Mouse (Mus musculus): ENCODE results near the gene Adap1.

Adap1 gene

DNA sequence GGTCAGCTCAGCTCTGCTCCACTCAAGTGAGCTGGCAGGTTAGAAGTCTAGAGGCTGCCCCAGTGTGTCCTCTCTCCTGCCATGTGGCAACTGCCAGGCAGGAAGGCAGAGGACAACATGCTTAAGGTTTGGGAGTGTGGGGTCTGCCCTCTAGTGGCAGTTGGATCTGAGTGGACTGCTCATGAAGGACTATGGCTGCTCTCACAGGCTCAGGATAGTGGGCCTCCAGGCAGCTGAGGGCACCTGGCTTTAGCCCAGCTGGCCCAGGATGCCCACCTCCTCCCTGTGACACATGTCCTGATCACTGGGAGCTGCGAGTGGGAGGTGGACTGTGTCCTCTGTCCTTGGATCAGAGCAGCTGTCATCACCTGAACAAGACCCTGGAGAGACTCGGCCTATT, 33.2 kb upstream of the Adap1 start:
- ChIA-PET CTCF (interaction anchor here in 3 of 4 experiments (0.6 to 10.3 kb wide), 6 partner anchors 11 to 101 kb away, joined by 3 to 114 read pairs (median 6); partner anchors contain the start of gene 3110082I17Rik (in 1 of the 3)), POLR2A (interaction anchor here in 1 of 4 experiments (1.0 kb wide), 1 partner anchor 15 kb away, joined by 3 read pairs; no protein-coding TSS in a partner anchor)

DNA sequence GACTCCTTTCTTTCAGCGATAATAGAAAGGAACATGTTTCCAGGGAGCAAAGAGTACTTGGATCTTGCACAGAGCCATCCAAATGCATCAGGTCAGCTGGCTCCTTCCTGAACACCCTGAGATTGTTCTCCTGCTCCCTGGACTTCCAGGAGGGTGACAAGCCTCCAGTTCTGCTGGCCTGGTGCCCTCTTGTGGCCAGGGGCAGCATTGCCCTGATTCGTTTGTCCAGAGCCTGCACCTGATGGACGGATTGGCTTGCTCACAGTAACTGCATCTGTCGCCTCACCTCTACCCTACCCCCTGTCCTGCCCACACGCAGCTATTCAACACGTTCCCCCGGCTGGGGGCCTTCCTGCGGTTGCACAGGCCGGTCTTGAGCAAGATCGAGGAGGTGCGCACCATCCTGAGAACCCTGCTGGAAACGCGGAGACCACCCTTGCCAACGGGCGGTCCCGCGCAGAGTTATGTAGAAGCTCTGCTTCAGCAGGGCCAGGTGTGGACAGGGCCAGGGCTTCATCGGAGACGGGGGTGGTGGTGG, 29.9 kb upstream of the Adap1 start:
- CTCF ChIA-PET, result interaction anchor here (0.5 to 10.3 kb wide), 31 partner anchors 9 to 458 kb away, joined by 3 to 114 read pairs (median 3); partner anchors contain the start of genes Get4 (in 1 of the 4) and Zfand2a (in 1 of the 4)
- POLR2A ChIA-PET, result interaction anchor here in 2 of 4 experiments (0.5 to 3.6 kb wide), 7 partner anchors 10 to 1823 kb away, joined by 3 to 22 read pairs (median 3); partner anchors contain the start of genes Dnaaf5 (in 1 of the 2), Prkar1b (in 1 of the 2) and Zfand2a (in 1 of the 2)

DNA sequence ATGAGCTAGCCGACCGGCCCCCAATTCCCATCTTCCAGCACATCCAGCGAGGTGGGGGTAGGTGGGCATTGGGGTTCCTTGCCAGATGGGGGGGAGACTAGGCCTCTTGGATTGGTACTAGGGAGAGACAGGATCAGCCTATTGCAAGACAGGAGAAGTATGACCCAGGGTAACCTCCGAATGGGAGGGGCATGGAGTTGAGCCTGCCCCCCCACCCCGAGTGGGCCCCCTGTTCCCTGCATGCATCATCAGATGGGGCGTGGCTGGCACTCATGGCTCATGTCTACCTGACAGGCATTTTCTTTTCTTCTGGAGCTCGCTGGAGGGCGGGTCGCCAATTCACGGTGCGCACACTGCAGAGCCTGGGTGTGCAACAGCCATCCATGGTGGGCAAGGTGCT, 28.5 kb upstream of the Adap1 start:
- ChIA-PET CTCF (interaction anchor here (0.5 to 10.3 kb wide), 69 partner anchors 9 to 1261 kb away, joined by 3 to 114 read pairs (median 5); partner anchors contain the start of genes Adap1 (in 2 of the 4), 3110082I17Rik (in 1 of the 4), C130050O18Rik (in 1 of the 4) and Get4 (in 1 of the 4)), POLR2A (interaction anchor here (0.8 to 3.6 kb wide), 15 partner anchors 9 to 204 kb away, joined by 3 to 22 read pairs (median 3); partner anchors contain the start of genes Zfand2a (in 2 of the 4), Adap1 (in 1 of the 4), Dnaaf5 (in 1 of the 4) and Prkar1b (in 1 of the 4))

DNA sequence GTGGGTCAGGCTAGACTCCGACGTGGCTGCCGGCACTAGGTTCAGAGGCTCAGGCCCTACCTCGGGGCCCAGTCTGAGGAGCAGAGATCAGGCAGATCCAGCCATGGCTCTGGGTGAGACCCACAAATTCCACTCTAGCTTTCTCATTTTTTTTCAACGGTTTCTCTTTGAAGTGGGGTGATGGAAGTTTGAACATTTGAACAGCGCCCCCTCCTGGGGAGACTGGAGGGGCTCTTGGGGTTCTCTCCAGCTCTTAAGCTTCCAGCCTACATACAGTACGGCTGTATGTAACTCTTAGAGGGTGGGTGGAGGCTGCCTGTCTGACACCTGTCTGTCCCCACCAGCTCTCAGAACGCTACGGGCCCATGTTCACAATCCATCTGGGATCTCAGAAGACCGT, 28.1 kb upstream of the Adap1 start:
- CTCF ChIA-PET, result interaction anchor here (0.5 to 10.3 kb wide), 89 partner anchors 9 to 1261 kb away, joined by 3 to 114 read pairs (median 4); partner anchors contain the start of genes Adap1 (in 2 of the 4), 3110082I17Rik (in 1 of the 4), C130050O18Rik (in 1 of the 4) and Get4 (in 1 of the 4)
- POLR2A ChIA-PET, result interaction anchor here (0.6 to 3.6 kb wide), 22 partner anchors 8 to 153 kb away, joined by 3 to 22 read pairs (median 3); partner anchors contain the start of genes Zfand2a (in 2 of the 4), Adap1 (in 1 of the 4), Get4 (in 1 of the 4) and Sun1 (in 1 of the 4)

DNA sequence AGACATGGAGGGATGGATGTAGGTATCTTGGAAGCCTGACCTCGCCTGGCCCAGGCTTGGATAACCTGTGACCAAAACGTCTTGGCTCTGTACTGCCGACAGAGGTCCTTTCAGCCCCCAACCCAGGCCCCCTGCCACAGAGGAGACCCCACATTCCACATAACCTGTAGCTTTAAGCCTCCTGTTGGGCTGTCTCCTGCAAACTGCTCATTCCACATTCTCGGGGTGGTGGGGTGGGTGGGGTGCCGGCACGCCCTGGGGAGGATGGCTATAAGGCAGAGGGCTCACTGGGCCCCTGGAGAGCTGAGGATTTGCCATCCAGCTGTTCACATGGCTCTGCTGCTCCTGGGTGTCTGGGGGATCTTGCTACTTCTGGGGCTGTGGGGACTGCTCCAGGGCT, 26.9 kb upstream of the Adap1 start, which contains the start of gene Cyp2w1:
Gene Cyp2w1, plus strand, starts transcription at position 301 of the 400 bp plus-strand sequence.
- ChIA-PET CTCF (interaction anchor here (0.6 to 10.3 kb wide), 20 partner anchors 8 to 1037 kb away, joined by 3 to 114 read pairs (median 6); partner anchors contain the start of gene Snx8 (in 1 of the 4)), POLR2A (interaction anchor here in 2 of 4 experiments (0.5 to 3.6 kb wide), 8 partner anchors 8 to 82 kb away, joined by 3 to 22 read pairs (median 4); no protein-coding TSS in a partner anchor)

DNA sequence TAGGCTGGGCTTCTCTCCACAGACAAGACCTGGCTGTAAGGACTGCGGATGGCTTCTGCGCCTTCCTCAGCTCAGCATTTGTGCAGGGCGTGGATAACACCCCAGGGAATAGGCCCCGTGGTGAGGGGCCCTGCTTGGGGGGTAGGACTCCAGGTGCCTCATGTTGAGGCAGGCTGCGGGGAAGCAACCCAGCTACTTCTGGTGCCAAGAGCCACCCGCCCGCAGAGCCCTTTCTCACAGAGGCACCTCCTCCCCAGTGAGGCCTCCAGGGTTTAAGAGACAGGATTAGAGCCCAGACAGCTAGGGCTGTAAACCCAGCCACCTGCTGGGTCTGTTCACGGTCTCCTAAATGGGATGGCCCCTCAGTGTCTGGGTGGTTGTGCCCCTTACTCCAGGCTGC, 26.2 kb upstream of the Adap1 start:
- ChIA-PET CTCF (interaction anchor here in 3 of 4 experiments (0.8 to 10.3 kb wide), 8 partner anchors 7 to 48 kb away, joined by 3 to 114 read pairs (median 8); no protein-coding TSS in a partner anchor), POLR2A (interaction anchor here in 2 of 4 experiments (0.6 to 1.9 kb wide), 8 partner anchors 8 to 1234 kb away, joined by 3 to 6 read pairs (median 4); partner anchors contain the start of gene Zfand2a (in 1 of the 2))

DNA sequence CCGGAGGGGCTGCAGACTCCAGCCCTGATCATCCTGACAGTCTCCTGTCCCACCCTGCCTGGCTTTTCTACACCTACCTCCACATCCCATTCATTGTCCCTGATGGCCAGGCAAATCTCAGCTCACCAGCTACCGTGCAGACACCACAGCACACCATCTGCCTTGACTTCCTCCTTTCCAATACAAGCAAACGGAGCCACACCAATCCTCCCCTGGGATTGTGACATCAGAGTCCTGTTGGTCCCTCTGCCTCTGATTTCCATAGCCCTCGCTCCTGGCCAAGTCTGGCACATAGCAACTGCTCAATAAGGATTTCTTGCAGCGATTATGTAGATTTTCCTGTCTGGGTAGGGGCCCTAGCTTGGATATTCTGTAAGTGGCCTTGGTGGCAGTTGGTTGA, 25.7 kb upstream of the Adap1 start, which contains the start of gene Cox19:
Gene Cox19, minus strand, starts transcription at position 285 of the 400 bp plus-strand sequence.
- POLR2A ChIA-PET, result interaction anchor here in 2 of 4 experiments (0.6 to 1.9 kb wide), 8 partner anchors 9 to 1233 kb away, joined by 3 to 6 read pairs (median 4); partner anchors contain the start of gene Zfand2a (in 1 of the 2)
- CTCF ChIA-PET, result interaction anchor here in 3 of 4 experiments (0.6 to 10.3 kb wide), 9 partner anchors 7 to 161 kb away, joined by 3 to 114 read pairs (median 6); no protein-coding TSS in a partner anchor

DNA sequence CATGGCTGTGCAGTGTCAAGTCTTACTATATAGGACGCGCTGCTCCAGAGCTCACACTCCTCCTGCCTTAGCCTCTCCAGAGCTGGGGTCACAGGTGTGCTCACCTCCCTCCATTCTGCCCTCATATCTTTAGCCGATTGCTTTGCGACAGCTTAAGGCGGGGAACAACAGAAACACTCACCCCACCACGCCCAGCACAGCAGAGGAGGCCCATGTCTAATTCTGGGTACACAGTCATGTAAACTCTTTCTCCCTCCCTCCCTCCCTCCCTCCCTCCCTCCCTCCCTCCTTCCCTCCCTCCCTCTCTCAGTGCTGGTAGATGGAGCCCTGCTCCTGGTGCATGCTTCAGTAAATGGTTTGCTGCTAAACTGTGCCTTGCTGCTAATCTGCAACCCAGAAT, 24.3 kb upstream of the Adap1 start:
- ChIA-PET POLR2A (interaction anchor here in 1 of 4 experiments (1.9 kb wide), 1 partner anchor 16 kb away, joined by 5 read pairs; no protein-coding TSS in a partner anchor), CTCF (interaction anchor here in 2 of 4 experiments (0.7 to 2.4 kb wide), 5 partner anchors 10 to 285 kb away, joined by 3 to 6 read pairs (median 5); partner anchors contain the start of gene 3110082I17Rik (in 1 of the 2))

DNA sequence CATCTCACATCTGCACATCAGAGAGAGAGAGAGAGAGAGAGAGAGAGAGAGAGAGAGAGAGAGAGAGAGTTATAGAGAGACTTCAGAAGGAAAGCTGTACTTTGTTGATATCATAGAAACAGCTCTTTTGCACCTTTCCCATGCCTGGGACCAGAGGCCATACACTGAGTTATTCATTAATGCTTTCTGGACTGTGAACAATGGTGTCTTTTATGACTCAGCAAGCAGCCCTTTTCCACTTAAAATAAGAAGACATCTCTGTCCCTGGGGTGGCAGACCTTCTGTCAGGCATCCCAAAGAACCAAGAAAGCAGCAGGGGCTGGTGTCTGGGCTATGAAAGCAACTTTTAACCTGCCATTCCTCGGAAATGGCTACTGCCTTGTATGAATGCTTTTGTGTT, 21.8 kb upstream of the Adap1 start:
- CTCF ChIA-PET, result interaction anchor here in 2 of 4 experiments (0.6 to 1.7 kb wide), 4 partner anchors 12 to 33 kb away, joined by 3 to 6 read pairs (median 3); no protein-coding TSS in a partner anchor
- POLR2A ChIA-PET, result interaction anchor here in 2 of 4 experiments (0.6 to 2.1 kb wide), 6 partner anchors 13 to 1032 kb away, joined by 3 to 5 read pairs (median 3); no protein-coding TSS in a partner anchor

DNA sequence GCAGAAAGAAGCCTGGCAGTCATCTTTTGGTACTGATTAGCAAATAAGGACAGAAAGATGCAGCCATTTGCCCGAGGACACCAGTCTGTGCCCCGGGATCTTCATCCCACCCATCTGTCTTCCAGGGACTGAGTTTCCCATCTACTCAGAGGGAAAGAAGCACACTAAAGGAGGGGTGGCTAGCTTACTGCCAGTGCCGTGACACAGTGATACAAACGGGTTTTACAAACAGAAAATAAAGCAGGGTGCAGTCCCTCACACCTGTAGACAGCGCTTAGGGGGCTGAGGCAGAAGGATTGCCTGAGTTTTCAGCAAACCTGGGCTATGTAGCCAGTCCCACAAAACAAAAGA, 19.9 kb upstream of the Adap1 start:
- ChIA-PET POLR2A (interaction anchor here (0.7 to 2.4 kb wide), 29 partner anchors 8 to 725 kb away, joined by 3 to 37 read pairs (median 4); partner anchors contain the start of genes Adap1 (in 2 of the 4), Get4 (in 1 of the 4), Pdgfa (in 1 of the 4) and Prkar1b (in 1 of the 4)), CTCF (interaction anchor here (0.7 to 6.8 kb wide), 24 partner anchors 8 to 1101 kb away, joined by 3 to 107 read pairs (median 4); partner anchors contain the start of genes Cyp2w1 (in 4 of the 4), Adap1 (in 1 of the 4) and Get4 (in 1 of the 4))

DNA sequence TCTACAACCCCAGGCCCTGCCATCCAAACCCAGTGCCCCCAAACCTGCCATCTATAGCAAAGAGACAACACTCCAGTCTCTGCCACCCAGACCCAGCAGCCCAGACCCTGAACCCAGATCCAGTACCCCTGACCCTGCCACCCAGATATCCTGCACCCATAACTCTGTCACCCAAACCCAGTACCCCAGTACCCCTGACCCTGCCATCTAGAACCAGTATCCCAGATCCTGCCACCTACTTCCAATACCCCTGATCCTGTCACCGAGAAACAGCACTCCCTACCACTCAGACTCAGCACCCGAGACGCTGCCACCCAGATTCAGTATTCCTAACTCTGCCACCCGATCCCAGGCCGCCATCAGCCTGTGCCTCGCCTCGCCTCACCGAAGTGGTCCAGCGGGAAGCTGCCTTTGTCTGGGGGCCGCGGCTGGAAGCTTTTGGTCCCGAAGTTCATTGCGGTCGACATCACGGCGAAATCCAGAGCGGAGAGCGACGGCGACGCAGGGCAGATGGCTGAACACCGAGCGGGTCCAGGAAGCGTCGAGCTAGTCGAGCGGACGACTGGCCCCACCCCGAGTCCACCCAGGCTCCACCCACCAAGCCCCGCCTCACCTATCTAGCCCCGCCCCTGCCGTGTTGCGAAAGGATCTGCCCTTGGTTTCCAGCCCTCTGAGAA, 19.4 kb upstream of the Adap1 start:
- CTCF ChIA-PET, result interaction anchor here (0.5 to 6.8 kb wide), 45 partner anchors 8 to 1102 kb away, joined by 3 to 107 read pairs (median 4); partner anchors contain the start of genes Cyp2w1 (in 4 of the 4), Adap1 (in 2 of the 4) and Get4 (in 1 of the 4)
- POLR2A ChIA-PET, result interaction anchor here (0.7 to 2.4 kb wide), 33 partner anchors 8 to 725 kb away, joined by 3 to 37 read pairs (median 4); partner anchors contain the start of genes Adap1 (in 2 of the 4), Get4 (in 2 of the 4), Cyp2w1 (in 1 of the 4) and Pdgfa (in 1 of the 4)

DNA sequence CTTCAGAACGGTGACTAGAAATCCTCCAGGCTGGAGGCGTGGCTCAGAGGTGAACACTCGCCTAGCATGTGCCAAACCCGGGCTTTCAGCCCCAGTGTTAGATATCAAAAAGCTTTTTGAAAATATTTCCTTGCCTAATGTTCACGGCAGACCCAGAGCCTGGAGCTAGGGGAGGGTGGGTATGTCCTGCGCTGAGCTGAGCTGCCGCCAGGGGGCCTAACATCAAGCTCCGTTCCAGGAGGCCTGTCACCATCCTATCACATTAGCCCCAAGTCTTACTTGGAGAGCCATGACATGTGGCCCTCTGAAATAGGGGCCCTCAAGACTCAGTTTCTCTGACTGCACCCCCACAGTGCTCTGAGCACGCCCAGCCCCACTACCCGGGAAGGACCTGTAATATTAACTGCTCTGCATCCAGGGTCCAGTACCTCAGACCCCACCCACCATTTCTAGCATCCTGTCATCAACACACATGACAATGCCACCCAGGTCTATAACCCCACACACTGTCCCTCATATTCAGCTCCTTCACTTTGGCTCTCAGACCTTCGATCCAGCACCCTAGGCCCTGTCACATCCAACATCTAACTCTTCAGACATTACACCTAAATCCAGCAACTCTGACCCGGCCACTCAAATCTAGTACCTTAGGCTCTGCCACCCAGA, 18.7 kb upstream of the Adap1 start:
- ChIA-PET CTCF (interaction anchor here (0.5 to 6.8 kb wide), 57 partner anchors 9 to 411 kb away, joined by 3 to 107 read pairs (median 4); partner anchors contain the start of genes Cyp2w1 (in 4 of the 4), Adap1 (in 2 of the 4) and Get4 (in 1 of the 4)), POLR2A (interaction anchor here (0.5 to 2.4 kb wide), 32 partner anchors 9 to 352 kb away, joined by 3 to 37 read pairs (median 4); partner anchors contain the start of genes Adap1 (in 2 of the 4), Get4 (in 2 of the 4), Cyp2w1 (in 1 of the 4) and Pdgfa (in 1 of the 4))

DNA sequence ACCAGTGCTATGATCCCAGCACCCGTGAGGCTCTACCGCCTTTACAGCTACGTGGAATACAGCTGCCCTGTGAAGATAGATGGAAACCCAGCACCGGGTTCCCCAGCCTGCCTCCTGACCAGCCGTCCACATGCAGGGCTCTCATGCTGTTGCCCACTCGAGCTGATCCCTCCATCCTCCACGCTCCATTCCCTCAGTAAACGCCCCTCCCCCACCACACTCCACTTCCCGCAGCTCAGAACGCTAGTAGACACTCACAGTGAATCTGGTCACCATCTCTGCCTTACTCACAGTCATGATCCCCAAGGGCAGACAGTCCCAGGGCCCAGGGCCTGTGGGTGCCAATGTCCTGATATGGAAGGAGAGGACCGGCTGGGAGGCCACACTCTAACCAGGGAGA, 13.5 kb upstream of the Adap1 start:
- POLR2A ChIA-PET, result interaction anchor here in 3 of 4 experiments (0.7 to 2.7 kb wide), 25 partner anchors 11 to 1085 kb away, joined by 3 to 16 read pairs (median 4); partner anchors contain the start of genes Adap1 (in 2 of the 3), Get4 (in 2 of the 3), 3110082I17Rik (in 1 of the 3) and Cox19 (in 1 of the 3)
- CTCF ChIA-PET, result interaction anchor here (0.7 to 6.8 kb wide), 8 partner anchors 7 to 157 kb away, joined by 3 to 81 read pairs (median 6); partner anchors contain the start of genes Cox19 (in 1 of the 4) and Cyp2w1 (in 1 of the 4)

DNA sequence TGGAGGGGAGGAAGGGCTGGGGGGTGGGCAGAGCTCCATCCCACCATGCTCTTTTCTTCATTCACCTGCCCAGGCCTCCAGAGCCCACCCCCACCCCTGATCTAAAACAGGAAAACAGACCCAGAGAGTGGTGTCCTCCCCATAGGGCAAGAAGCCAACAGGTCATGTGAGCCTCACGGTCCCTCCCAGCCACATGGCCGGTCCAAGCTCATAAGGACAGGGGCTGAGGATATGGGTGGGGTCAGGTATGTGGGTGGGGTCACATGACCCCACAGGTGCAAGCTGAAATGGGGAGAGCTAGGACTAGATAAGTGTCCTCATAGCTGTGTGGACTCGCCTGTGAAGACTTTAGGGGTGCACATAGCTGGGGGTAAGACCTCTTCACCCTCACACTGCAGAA, 13.0 kb upstream of the Adap1 start:
- ChIA-PET POLR2A (interaction anchor here in 3 of 4 experiments (0.6 to 2.7 kb wide), 29 partner anchors 11 to 1085 kb away, joined by 3 to 16 read pairs (median 4); partner anchors contain the start of genes Adap1 (in 2 of the 3), Get4 (in 2 of the 3), 3110082I17Rik (in 1 of the 3) and Cox19 (in 1 of the 3)), CTCF (interaction anchor here (0.6 to 3.0 kb wide), 11 partner anchors 14 to 229 kb away, joined by 3 to 25 read pairs (median 4); partner anchors contain the start of genes 3110082I17Rik (in 1 of the 4), Cox19 (in 1 of the 4) and Cyp2w1 (in 1 of the 4))

DNA sequence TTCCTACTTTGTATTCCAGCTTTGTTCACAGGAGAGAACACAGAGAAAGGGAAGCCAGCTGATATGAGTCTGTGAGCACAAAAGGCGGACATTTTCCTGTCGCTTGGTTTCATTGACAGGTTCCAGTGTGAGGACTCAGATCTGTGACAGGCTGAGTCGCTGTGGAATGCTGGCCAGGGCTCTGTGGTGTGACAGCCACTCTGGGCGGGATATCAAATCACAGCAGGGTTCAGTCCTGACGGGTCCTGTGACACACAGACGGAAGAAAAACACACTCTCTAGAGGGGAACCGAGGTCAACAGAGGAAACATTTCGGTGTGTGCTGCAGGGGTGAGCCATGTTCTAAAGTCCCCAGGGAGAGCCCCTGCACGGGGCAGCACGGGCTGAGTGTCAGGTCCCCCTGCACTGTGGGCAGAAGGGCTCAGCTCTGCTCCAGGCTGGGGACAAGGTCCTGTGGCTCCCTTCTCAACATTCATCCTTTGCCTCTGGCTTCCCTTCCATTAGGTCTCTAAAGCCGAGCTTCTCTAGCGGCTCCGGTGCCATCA, 12.5 kb upstream of the Adap1 start:
- CTCF ChIA-PET, result interaction anchor here (0.6 to 3.0 kb wide), 10 partner anchors 15 to 229 kb away, joined by 3 to 25 read pairs (median 4); partner anchors contain the start of genes 3110082I17Rik (in 1 of the 4), Cox19 (in 1 of the 4) and Cyp2w1 (in 1 of the 4)
- POLR2A ChIA-PET, result interaction anchor here in 3 of 4 experiments (0.6 to 2.7 kb wide), 29 partner anchors 10 to 957 kb away, joined by 3 to 16 read pairs (median 4); partner anchors contain the start of genes Adap1 (in 2 of the 3), Get4 (in 2 of the 3), Cox19 (in 1 of the 3) and Cyp2w1 (in 1 of the 3)

Data from embryonic stem cell, embryonic (primary cell).